Mouse (Mus musculus) B cell, adult 2 months (primary cell): Measurements from ENCODE around the gene Ttll8.

Experiments
- DNase-seq, 2 experiments: peaks; one replicate each; pipeline ENCODE4 v3.0.0; 2022

The Ttll8 gene

GRCm38 (mm10) chr15:88921131-88921991 is 32.9 kb downstream of the Ttll8 start:
- DNase-seq, result peak; percentile 78 to 81

- DNase-seq, result no peak
Observed at GRCm38 (mm10) chr15:88920065-88920464, 34.2 kb downstream of the Ttll8 start.

- no peak for DNase-seq
Observed at GRCm38 (mm10) chr15:88919328-88919727, 34.9 kb downstream of the Ttll8 start.

- DNase-seq, result no peak
Observed at GRCm38 (mm10) chr15:88917126-88917525, 37.1 kb downstream of the Ttll8 start.

- no peak for DNase-seq
Observed at GRCm38 (mm10) chr15:88916366-88916765, 37.9 kb downstream of the Ttll8 start.

GRCm38 (mm10) chr15:88915046-88915445 is 39.2 kb downstream of the Ttll8 start:
- DNase-seq, result no peak

- DNase-seq, result no peak
Observed at GRCm38 (mm10) chr15:88906347-88906746, 47.9 kb downstream of the Ttll8 start.

GRCm38 (mm10) chr15:88904056-88904811 is 50.0 kb downstream of the Ttll8 start:
- no peak for DNase-seq

GRCm38 (mm10) chr15:88903086-88903485 is 51.1 kb downstream of the Ttll8 start:
- no peak for DNase-seq

- no peak for DNase-seq
Observed at GRCm38 (mm10) chr15:88902200-88902875, 51.9 kb downstream of the Ttll8 start.

- DNase-seq, result no peak
Observed at GRCm38 (mm10) chr15:88896341-88896980, 57.8 kb downstream of the Ttll8 start.

- no peak for DNase-seq
Observed at GRCm38 (mm10) chr15:88895891-88896290, 58.3 kb downstream of the Ttll8 start.

GRCm38 (mm10) chr15:88895119-88895518 is 59.1 kb downstream of the Ttll8 start:
- no peak for DNase-seq

- DNase-seq, result no peak
Observed at GRCm38 (mm10) chr15:88892876-88893275, 61.3 kb downstream of the Ttll8 start.

- DNase-seq, result no peak
Observed at GRCm38 (mm10) chr15:88892252-88892651, 62.0 kb downstream of the Ttll8 start.

GRCm38 (mm10) chr15:88891676-88892040 is 62.6 kb downstream of the Ttll8 start:
- DNase-seq, result no peak

GRCm38 (mm10) chr15:88890751-88891675 is 63.2 kb downstream of the Ttll8 start:
- peak; percentile 67 to 71 for DNase-seq

GRCm38 (mm10) chr15:88889994-88890393 is 64.2 kb downstream of the Ttll8 start:
- no peak for DNase-seq

GRCm38 (mm10) chr15:88889032-88889431 is 65.2 kb downstream of the Ttll8 start:
- DNase-seq, result no peak

GRCm38 (mm10) chr15:88885376-88885775 is 68.8 kb downstream of the Ttll8 start:
- DNase-seq, result no peak

GRCm38 (mm10) chr15:88883342-88883741 is 70.9 kb downstream of the Ttll8 start:
- DNase-seq, result no peak

GRCm38 (mm10) chr15:88882851-88883250 is 71.4 kb downstream of the Ttll8 start:
- no peak for DNase-seq
